Mouse (Mus musculus) liver, adult 2 months (tissue): ENCODE results near the gene Dapk2.

Source experiments
- CTCF ChIP-seq: fragments of 200-500 bp; IDR thresholded peaks from 2 replicates; pipeline ENCODE4 v1.5.1; 2011; ENCODE audit warnings: low read depth, low read length, control low read depth
- POLR2A ChIP-seq: fragments of 200-500 bp; IDR thresholded peaks from 2 replicates; pipeline ENCODE4 v1.6.1; 2011; ENCODE audit warnings: low read length, control low read depth; ENCODE audit not compliant: insufficient read depth; ENCODE audit errors: extremely low read depth

- TF ChIP-seq POLR2A (no peak), CTCF (no peak)
Observed at GRCm38 (mm10) chr9:66114341-66114740, 43.7 kb upstream of the Dapk2 start.
